Mouse (Mus musculus): ENCODE results near the gene Prpf6. TPM values are rescaled to one million over a fixed set of nuclear protein-coding genes. Genes with fewer than 3 reads are reported as not detected.
A peak's percentile ranks its signal among the peaks of the same experiment; 100 is the strongest.

Gene Prpf6
- total and polyA plus RNA-seq, 3 experiments = 28.3 to 53.8 (median 48.1) TPM

DNA sequence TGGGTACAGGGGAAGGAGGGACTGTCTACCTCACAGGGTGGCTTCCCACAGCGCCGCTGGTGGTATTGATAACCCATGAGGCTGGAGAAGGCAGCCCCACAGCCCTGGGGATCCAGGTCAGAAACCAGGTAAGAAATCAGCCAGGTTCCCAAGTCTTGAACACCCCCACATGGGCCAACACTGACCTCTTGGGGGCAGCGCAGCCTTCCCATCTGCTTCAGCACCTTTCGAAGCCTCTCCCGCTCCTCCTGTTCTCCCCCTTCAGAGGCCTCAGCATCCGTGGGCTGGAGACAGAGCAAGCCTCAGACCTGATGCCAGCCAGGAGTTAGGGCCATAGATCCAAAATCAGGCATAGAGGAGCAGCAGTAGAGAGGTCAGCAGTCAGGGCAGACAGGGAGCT, 3.9 kb upstream of the Prpf6 start:
- no peak overlapping the region for H3K4me2 ChIP-seq (ENCODE audit: insufficient read depth, low read depth, poor library complexity, severe bottlenecking)
- no peaks in the 10 kb centered on the region for H3K9me3 ChIP-seq (replicated peaks; ENCODE audit: low read length)
- no peak overlapping the region for H3K9ac ChIP-seq (ENCODE audit: insufficient read depth, low read depth)
- no peak overlapping the region for H3K4me3 ChIP-seq (replicated peaks in 1 of 3; ENCODE audit: low read depth in 2 of 3, low read length in 2 of 3, poor library complexity in 1 of 3)
- peaks cover 3% of the 10 kb centered on the region; the same call in 1 of the 2 replicates for H3K79me2 ChIP-seq (replicated peaks; ENCODE audit: control insufficient read depth, extremely low read depth, insufficient read depth, poor library complexity, severe bottlenecking)
- dilution Hi-C loops (cut with MboI; ENCODE audit: extremely low pct_ligation_motif_present, extremely low pct_unique_long_range_greater_than_20kb, low sequenced_read_pairs) (no loop called here), in situ Hi-C loops (cut with MboI; ENCODE audit: low pct_ligation_motif_present, low pct_unique_long_range_greater_than_20kb, low sequenced_read_pairs) (no loop called here)
- no peak overlapping the region for H3K27ac ChIP-seq (ENCODE audit: insufficient read depth, low read depth)
- TF ChIP-seq RAD21 (IDR thresholded peaks at IDR 0.05; ENCODE audit: low read depth, low read length) (peak; percentile 17), POLR2AphosphoS2 (IDR thresholded peaks at IDR 0.05; ENCODE audit: low read depth, low read length) (no peak), TBP (conservative IDR thresholded peaks at IDR 0.05; ENCODE audit: low read depth, low read length) (no peak), MEF2A (IDR thresholded peaks at IDR 0.05; ENCODE audit: borderline replicate concordance, low read depth, low read length) (no peak), CTCF (conservative IDR thresholded peaks at IDR 0.05 in 1 of 2, IDR thresholded peaks at IDR 0.05 in 1 of 2; ENCODE audit: low read depth in 2 of 2, low read length in 2 of 2) (peak in 1 of 2 experiments; percentile 49; a peak in 2 of 4 replicates), E2F4 (IDR thresholded peaks at IDR 0.05; ENCODE audit: insufficient replicate concordance, low read depth, low read length) (no peak)
- H3K27me3 ChIP-seq (replicated peaks) = no peaks in the 10 kb centered on the region
- H3K36me3 ChIP-seq (replicated peaks in 1 of 2; ENCODE audit: control insufficient read depth in 1 of 2, insufficient read depth in 1 of 2, low read length in 1 of 2) = peaks cover 59 to 79% of the 10 kb centered on the region in 2 experiments
- H3K4me1 ChIP-seq (ENCODE audit: control insufficient read depth in 1 of 2, insufficient read depth in 2 of 2) = peaks cover 7 to 16% of the 10 kb centered on the region in 2 experiments
- no peak for DNase-seq (ENCODE audit: extremely low read depth)

- no peak for DNase-seq (ENCODE audit: extremely low read depth)
- H3K27me3 ChIP-seq (replicated peaks) = no peaks in the 10 kb centered on the region
- no peak overlapping the region for H3K4me2 ChIP-seq (ENCODE audit: insufficient read depth, low read depth, poor library complexity, severe bottlenecking)
- peaks cover 3% of the 10 kb centered on the region; the same call in 1 of the 2 replicates for H3K79me2 ChIP-seq (replicated peaks; ENCODE audit: control insufficient read depth, extremely low read depth, insufficient read depth, poor library complexity, severe bottlenecking)
- in situ Hi-C loops (cut with MboI; ENCODE audit: low pct_ligation_motif_present, low pct_unique_long_range_greater_than_20kb, low sequenced_read_pairs) (no loop called here), dilution Hi-C loops (cut with MboI; ENCODE audit: extremely low pct_ligation_motif_present, extremely low pct_unique_long_range_greater_than_20kb, low sequenced_read_pairs) (no loop called here)
- no peak overlapping the region for H3K4me3 ChIP-seq (replicated peaks in 1 of 3; ENCODE audit: low read depth in 2 of 3, low read length in 2 of 3, poor library complexity in 1 of 3)
- peaks cover 59 to 75% of the 10 kb centered on the region in 2 experiments for H3K36me3 ChIP-seq (replicated peaks in 1 of 2; ENCODE audit: control insufficient read depth in 1 of 2, insufficient read depth in 1 of 2, low read length in 1 of 2)
- H3K4me1 ChIP-seq (ENCODE audit: control insufficient read depth in 1 of 2, insufficient read depth in 2 of 2) = peaks cover 7 to 21% of the 10 kb centered on the region in 2 experiments
- no peak overlapping the region for H3K27ac ChIP-seq (ENCODE audit: insufficient read depth, low read depth)
- H3K9me3 ChIP-seq (replicated peaks; ENCODE audit: low read length) = no peaks in the 10 kb centered on the region
- H3K9ac ChIP-seq (ENCODE audit: insufficient read depth, low read depth) = no peak overlapping the region
- TF ChIP-seq POLR2AphosphoS2 (IDR thresholded peaks at IDR 0.05; ENCODE audit: low read depth, low read length) (no peak), POLR2A (IDR thresholded peaks at IDR 0.05; ENCODE audit: low read depth, low read length) (no peak; the same call in 1 of the 2 replicates), NELFE (IDR thresholded peaks at IDR 0.05; ENCODE audit: low read depth, low read length) (no peak), SMC3 (IDR thresholded peaks at IDR 0.05; ENCODE audit: low read depth, low read length) (no peak), JUN (IDR thresholded peaks at IDR 0.05; ENCODE audit: insufficient read depth, low read depth, low read length) (no peak), MAZ (IDR thresholded peaks at IDR 0.05; ENCODE audit: low read depth, low read length) (no peak), ZKSCAN1 (IDR thresholded peaks at IDR 0.05; ENCODE audit: borderline replicate concordance, low read depth, low read length) (no peak), TBP (conservative IDR thresholded peaks at IDR 0.05; ENCODE audit: low read depth, low read length) (no peak), KAT2A (IDR thresholded peaks at IDR 0.05; ENCODE audit: insufficient replicate concordance, low read length) (no peak)
These were observed 3.4 kb upstream of the Prpf6 start for GRCm38 (mm10) chr2:181588229-181588780.
